23 mouse cellular contexts compared by ENCODE assay signal in the genomic region with DNA sequence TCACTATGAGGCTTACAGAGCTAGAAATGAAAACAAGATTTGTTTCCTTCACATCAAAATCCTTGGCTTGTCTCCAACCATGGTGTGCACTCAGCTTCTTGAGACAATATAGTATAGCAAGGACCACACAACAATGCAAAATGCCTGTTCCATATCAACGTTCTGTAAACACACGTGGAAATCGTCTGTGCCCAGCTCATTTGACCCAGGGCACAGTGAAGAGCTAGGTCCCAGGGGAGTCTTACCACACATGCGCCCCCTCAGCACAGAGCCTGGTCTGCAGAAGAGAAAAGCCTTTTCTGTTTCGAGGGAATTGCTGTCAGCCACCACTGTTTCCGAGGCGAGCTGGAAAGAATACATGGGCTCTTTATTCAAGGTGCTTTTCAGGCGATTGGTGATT.
DNase-seq lines count a peak whose midpoint lies in the region; ATAC-seq lines count a peak whose summit lies in the region.
"Had no signal": no experiment of that assay in that cellular context is flagged by ENCODE, and none has a peak within 500 bp of the region (broad histone marks: within the 10 kb centered on the region; RNA-seq: fewer than 3 reads in every experiment).

No protein-coding gene starts in this region.

- H3K4me1 ChIP-seq in hindbrain, embryonic 15.5 days (replicated peaks), result no peaks in the 10 kb centered on the region; the same call in 1 of the 2 replicates
- no peaks in the 10 kb centered on the region for H3K4me1 ChIP-seq in neural tube, embryonic 14.5 days (ENCODE audit: control insufficient read depth, insufficient read depth, low read length)
- H3K4me1 ChIP-seq: heart, embryonic 12.5 days; limb, embryonic 12.5 days had no signal

- ATAC-seq in hindbrain, embryonic 15.5 days (ENCODE audit: low FRiP score, low read depth), result no peak
- peak; percentile 49; the same call in 1 of the 2 replicates for ATAC-seq in neural tube, embryonic 14.5 days (ENCODE audit: low read depth)
- ATAC-seq in inflammation-experienced regulatory T-cells, adult 6 months, result no peak
- ATAC-seq: activated CD4-positive, CD25-positive, alpha-beta regulatory T cell, adult 4 months; liver, postnatal 0 days; lung, postnatal 0 days had no signal

- H3K36me3 ChIP-seq in hindbrain, embryonic 15.5 days, result no peaks in the 10 kb centered on the region
- no peaks in the 10 kb centered on the region for H3K36me3 ChIP-seq in neural tube, embryonic 14.5 days (ENCODE audit: control insufficient read depth, insufficient read depth, low read length)
- H3K36me3 ChIP-seq: heart, embryonic 12.5 days; limb, embryonic 12.5 days had no signal

- no peak overlapping the region for H3K9ac ChIP-seq in hindbrain, embryonic 15.5 days
- H3K9ac ChIP-seq in neural tube, embryonic 14.5 days (replicated peaks; ENCODE audit: low read depth, low read length), result no peak overlapping the region
- H3K9ac ChIP-seq: heart, embryonic 12.5 days; limb, embryonic 12.5 days; liver, postnatal 0 days had no signal

- 28% methylated on average over 8 of the region's 8 CpGs for WGBS in hindbrain, embryonic 15.5 days
- 31% methylated on average over 8 of the region's 8 CpGs for WGBS in neural tube, embryonic 14.5 days

- H3K4me2 ChIP-seq in hindbrain, embryonic 15.5 days, result peak overlapping the region; percentile 10
- H3K4me2 ChIP-seq in neural tube, embryonic 14.5 days (ENCODE audit: low read depth, low read length), result peak overlapping the region; percentile 26; the same call in 1 of the 2 replicates
- H3K4me2 ChIP-seq: heart, embryonic 12.5 days; limb, embryonic 12.5 days; liver, embryonic 11.5 days had no signal

- no peak overlapping the region for H3K27ac ChIP-seq in hindbrain, embryonic 15.5 days (replicated peaks)
- no peak overlapping the region for H3K27ac ChIP-seq in neural tube, embryonic 14.5 days (ENCODE audit: low read depth, low read length)
- H3K27ac ChIP-seq: limb, embryonic 12.5 days had no signal

- no peaks in the 10 kb centered on the region for H3K27me3 ChIP-seq in hindbrain, embryonic 15.5 days
- no peaks in the 10 kb centered on the region for H3K27me3 ChIP-seq in neural tube, embryonic 14.5 days (ENCODE audit: control insufficient read depth, insufficient read depth, low read length)
- H3K27me3 ChIP-seq: heart, embryonic 12.5 days; limb, embryonic 12.5 days had no signal

- H3K4me3 ChIP-seq in hindbrain, embryonic 15.5 days, result no peak overlapping the region
- H3K4me3 ChIP-seq in neural tube, embryonic 14.5 days (ENCODE audit: low read depth, low read length), result no peak overlapping the region
- H3K4me3 ChIP-seq: heart, embryonic 12.5 days; limb, embryonic 12.5 days had no signal

- no peaks in the 10 kb centered on the region for H3K9me3 ChIP-seq in hindbrain, embryonic 15.5 days
- H3K9me3 ChIP-seq in neural tube, embryonic 14.5 days (ENCODE audit: control insufficient read depth, low read length), result no peaks in the 10 kb centered on the region
- H3K9me3 ChIP-seq: heart, embryonic 12.5 days; limb, embryonic 12.5 days had no signal

- peak; percentile 51 for DNase-seq in heart, adult 11 months
- DNase-seq in heart, adult 8-10 months (ENCODE audit: low spot score), result no peak
- DNase-seq in retina, embryonic 14.5 days (ENCODE audit: low spot score), result peak; percentile 3
- DNase-seq in retina, postnatal 1 day, result no peak
- no peak for DNase-seq in kidney, adult 18-20 months
- DNase-seq: adrenal gland, adult 8-10 months; cerebellum, adult 18-20 months; cerebellum, postnatal 14 days; embryo, embryonic 11 days; gastrocnemius, postnatal 10 days; heart, postnatal 10 days; kidney, adult 11 months; kidney, postnatal 4 days; liver, postnatal 0 days; thymus, postnatal 25 days had no signal

Comparison
In these comparisons a context has a peak if more than half of its experiments do, and no peak if none do; other contexts are left out.
1. DNase-seq: peak in heart, adult 11 months (single experiment) and retina, embryonic 14.5 days (single experiment); none in heart, adult 8-10 months (single experiment), retina, postnatal 1 day (single experiment) and kidney, adult 18-20 months (single experiment).